Mouse (Mus musculus) hindbrain, embryonic 11.5 days (tissue): ENCODE data around the gene Kcnh8. TPM values are rescaled to one million over a fixed set of nuclear protein-coding genes. Genes with fewer than 3 reads are reported as not detected.

Source experiments
- ATAC-seq: fragments of 200-750 bp; cut with Nextera tagmentation; 2 replicates; pipeline ENCODE4 v1.8.0; 2017; ENCODE audit warnings: mild to moderate bottlenecking, moderate TSS enrichment, moderate library complexity; ENCODE audit not compliant: low FRiP score
- DNase-seq: peaks from one replicate; pipeline ENCODE4 v3.0.0-alpha.2; 2015; ENCODE audit warnings: low spot score
- H3K27ac ChIP-seq: fragments of 300-500 bp; sonication (generic); 2 replicates; pipeline ENCODE4 v1.5.1; 2014; ENCODE audit warnings: mild to moderate bottlenecking, low read depth, low read length
- H3K27me3 ChIP-seq: fragments of 300-500 bp; sonication (generic); 2 replicates; pipeline ENCODE4 v1.6.1; 2014; ENCODE audit warnings: mild to moderate bottlenecking, low read length, moderate library complexity, mixed read lengths; ENCODE audit not compliant: control insufficient read depth, insufficient read depth
- H3K36me3 ChIP-seq: fragments of 300-500 bp; sonication (generic); 2 replicates; pipeline ENCODE4 v1.6.1; 2014; ENCODE audit warnings: mild to moderate bottlenecking, low read length, moderate library complexity, mixed read lengths; ENCODE audit not compliant: control insufficient read depth, insufficient read depth
- H3K4me1 ChIP-seq: fragments of 300-500 bp; sonication (generic); replicated peaks from 2 replicates; pipeline ENCODE4 v1.6.1; 2014; ENCODE audit warnings: low read length, mixed read lengths; ENCODE audit not compliant: control insufficient read depth, insufficient read depth
- H3K4me2 ChIP-seq: fragments of 300-500 bp; sonication (generic); replicated peaks from 2 replicates; pipeline ENCODE4 v1.6.1; 2014; ENCODE audit warnings: mild to moderate bottlenecking, low read depth, low read length
- H3K4me3 ChIP-seq: fragments of 300-500 bp; sonication (generic); 2 replicates; pipeline ENCODE4 v1.5.1; 2014; ENCODE audit warnings: low read depth, low read length
- H3K9ac ChIP-seq: fragments of 300-500 bp; sonication (generic); 2 replicates; pipeline ENCODE4 v1.6.1; 2014; ENCODE audit warnings: low read depth, low read length
- H3K9me3 ChIP-seq: fragments of 300-500 bp; sonication (generic); 2 replicates; pipeline ENCODE4 v1.6.1; 2016; ENCODE audit warnings: low read length; ENCODE audit not compliant: control insufficient read depth
- WGBS: fragments of 180-500 bp; shearing (Covaris S2); extraction: QIAGEN DNeasy Blood & Tissue Kit; methylation state at CpG from one replicate; pipeline ENCODE4 v1.1.7; 2014; 5-methylcytosine and 5-hydroxymethylcytosine counted together
- polyA plus RNA-seq: library from polyadenylated mRNA; unstranded; fragments of >200 nt; fragmentation: Nextera tagmentation; extraction: Ambion mirVana; gene quantifications from 2 replicates; pipeline ENCODE4 v1.2.1, GENCODE M21; 2014

The Kcnh8 gene
- polyA plus RNA-seq, 1 experiment from 2014 or later: 3.1 TPM

- Histone ChIP-seq H3K27me3 (no peaks in the 10 kb centered on the region), H3K27ac (no peak overlapping the region), H3K36me3 (no peaks in the 10 kb centered on the region), H3K4me2 (no peak overlapping the region), H3K4me3 (no peak overlapping the region), H3K9me3 (no peaks in the 10 kb centered on the region), H3K4me1 (no peaks in the 10 kb centered on the region), H3K9ac (no peak overlapping the region)
- no peak for ATAC-seq
- DNase-seq: no peak
These were observed 135.9 kb downstream of the Kcnh8 start for GRCm38 (mm10) chr17:52738436-52738835.

GRCm38 (mm10) chr17:52788151-52788550 is 185.6 kb downstream of the Kcnh8 start:
- no peak overlapping the region for H3K4me2 ChIP-seq
- no peaks in the 10 kb centered on the region for H3K27me3 ChIP-seq
- H3K9me3 ChIP-seq: no peaks in the 10 kb centered on the region
- ATAC-seq (no peak), DNase-seq (no peak)
- H3K4me1 ChIP-seq: no peaks in the 10 kb centered on the region
- no peak overlapping the region for H3K27ac ChIP-seq
- no peaks in the 10 kb centered on the region for H3K36me3 ChIP-seq
- H3K9ac ChIP-seq: no peak overlapping the region
- H3K4me3 ChIP-seq: no peak overlapping the region
- 73% methylated on average over 3 of the region's 3 CpGs for WGBS

- no peak overlapping the region for H3K4me2 ChIP-seq
- H3K36me3 ChIP-seq: no peaks in the 10 kb centered on the region
- H3K9me3 ChIP-seq: no peaks in the 10 kb centered on the region
- no peak for DNase-seq
- H3K9ac ChIP-seq: no peak overlapping the region
- no peak overlapping the region for H3K27ac ChIP-seq
- no peaks in the 10 kb centered on the region for H3K4me1 ChIP-seq
- 62% methylated on average over 6 of the region's 6 CpGs for WGBS
- no peak for ATAC-seq
- H3K27me3 ChIP-seq: no peaks in the 10 kb centered on the region
- no peak overlapping the region for H3K4me3 ChIP-seq
These were observed 202.0 kb downstream of the Kcnh8 start for GRCm38 (mm10) chr17:52804463-52804862.

- Histone ChIP-seq H3K4me2 (no peak overlapping the region), H3K4me1 (no peaks in the 10 kb centered on the region), H3K36me3 (no peaks in the 10 kb centered on the region), H3K27ac (no peak overlapping the region), H3K9ac (no peak overlapping the region), H3K4me3 (no peak overlapping the region), H3K27me3 (no peaks in the 10 kb centered on the region), H3K9me3 (no peaks in the 10 kb centered on the region)
- WGBS: 87% methylated on average over 1 of the region's 1 CpGs
- DNase-seq (no peak), ATAC-seq (no peak)
These were observed 208.3 kb downstream of the Kcnh8 start for GRCm38 (mm10) chr17:52810773-52811172.

GRCm38 (mm10) chr17:52819007-52819406 is 216.5 kb downstream of the Kcnh8 start:
- WGBS: 73% methylated on average over 1 of the region's 1 CpGs
- DNase-seq (no peak), ATAC-seq (no peak)
- no peak overlapping the region for H3K27ac ChIP-seq
- no peaks in the 10 kb centered on the region for H3K9me3 ChIP-seq
- no peaks in the 10 kb centered on the region for H3K36me3 ChIP-seq
- H3K27me3 ChIP-seq: no peaks in the 10 kb centered on the region
- no peak overlapping the region for H3K9ac ChIP-seq
- H3K4me1 ChIP-seq: no peaks in the 10 kb centered on the region
- no peak overlapping the region for H3K4me2 ChIP-seq
- no peak overlapping the region for H3K4me3 ChIP-seq

GRCm38 (mm10) chr17:52829678-52830077 is 227.2 kb downstream of the Kcnh8 start:
- Histone ChIP-seq H3K27me3 (no peaks in the 10 kb centered on the region), H3K4me3 (no peak overlapping the region), H3K4me1 (no peaks in the 10 kb centered on the region), H3K9me3 (no peaks in the 10 kb centered on the region), H3K4me2 (no peak overlapping the region), H3K9ac (no peak overlapping the region), H3K27ac (no peak overlapping the region), H3K36me3 (no peaks in the 10 kb centered on the region)
- DNase-seq (no peak), ATAC-seq (no peak)
- WGBS: 91% methylated on average over 4 of the region's 4 CpGs

- Histone ChIP-seq H3K9me3 (no peaks in the 10 kb centered on the region), H3K36me3 (no peaks in the 10 kb centered on the region), H3K4me3 (no peak overlapping the region), H3K27ac (no peak overlapping the region), H3K9ac (no peak overlapping the region), H3K4me2 (no peak overlapping the region), H3K4me1 (no peaks in the 10 kb centered on the region), H3K27me3 (no peaks in the 10 kb centered on the region)
- no peak for DNase-seq
- WGBS: 87% methylated on average over 3 of the region's 3 CpGs
- no peak for ATAC-seq
These were observed 270.7 kb downstream of the Kcnh8 start for GRCm38 (mm10) chr17:52873195-52873594.

GRCm38 (mm10) chr17:52878964-52879363 is 276.5 kb downstream of the Kcnh8 start:
- WGBS: 67% methylated on average over 1 of the region's 1 CpGs
- Histone ChIP-seq H3K4me2 (no peak overlapping the region), H3K9me3 (no peaks in the 10 kb centered on the region), H3K36me3 (no peaks in the 10 kb centered on the region), H3K27ac (no peak overlapping the region), H3K27me3 (no peaks in the 10 kb centered on the region), H3K9ac (no peak overlapping the region), H3K4me1 (no peaks in the 10 kb centered on the region), H3K4me3 (no peak overlapping the region)
- ATAC-seq: no peak
- DNase-seq: no peak

GRCm38 (mm10) chr17:52880051-52880450 is 277.5 kb downstream of the Kcnh8 start:
- Histone ChIP-seq H3K27ac (no peak overlapping the region), H3K27me3 (no peaks in the 10 kb centered on the region), H3K36me3 (no peaks in the 10 kb centered on the region), H3K4me3 (no peak overlapping the region), H3K4me2 (no peak overlapping the region), H3K4me1 (no peaks in the 10 kb centered on the region), H3K9ac (no peak overlapping the region), H3K9me3 (no peaks in the 10 kb centered on the region)
- ATAC-seq (no peak), DNase-seq (no peak)
- 83% methylated on average over 2 of the region's 2 CpGs for WGBS
